Mouse (Mus musculus): Measurements from ENCODE around the gene Aldh16a1.

GRCm38 (mm10) chr7:45141914-45142313, 12.5 kb downstream of the Aldh16a1 start:
- TF ChIP-seq POLR2A (IDR thresholded peaks at IDR 0.05; ENCODE audit: insufficient read depth, low read depth, low read length) (no peak), CTCF (IDR thresholded peaks at IDR 0.05; ENCODE audit: insufficient read depth, low read depth, low read length) (no peak)
